Mouse (Mus musculus) brain, embryonic 14.5 days (tissue): ENCODE measurements at regions not wholly inside any gene's neighbourhood (a gene's known extent, or its start where the extent isn't known, plus 50 kb on each side); places are given as distances from the start of the nearest gene placed in this dataset.
"Not testable (repeated sequence)": the region's sequence is repeated elsewhere in the genome, so short reads cannot be mapped to it uniquely, and the experiment has no call there.

Source experiments
- DNase-seq: peaks from one replicate; pipeline ENCODE4 v3.0.0-alpha.2; 2011; ENCODE audit warnings: low read depth
- CTCF ChIP-seq: fragments of 200-500 bp; IDR thresholded peaks from 2 replicates; pipeline ENCODE4 v1.5.1; 2012; ENCODE audit warnings: inconsistent platforms, mild to moderate bottlenecking, moderate library complexity, borderline replicate concordance; ENCODE audit not compliant: insufficient read depth, insufficient read length; ENCODE audit errors: extremely low read depth
- POLR2A ChIP-seq: fragments of 200-500 bp; IDR thresholded peaks from 2 replicates; pipeline ENCODE4 v1.6.1; 2012; ENCODE audit warnings: mild to moderate bottlenecking, inconsistent platforms, borderline replicate concordance; ENCODE audit not compliant: poor library complexity, insufficient read depth, insufficient read length, severe bottlenecking; ENCODE audit errors: extremely low read depth

DNA sequence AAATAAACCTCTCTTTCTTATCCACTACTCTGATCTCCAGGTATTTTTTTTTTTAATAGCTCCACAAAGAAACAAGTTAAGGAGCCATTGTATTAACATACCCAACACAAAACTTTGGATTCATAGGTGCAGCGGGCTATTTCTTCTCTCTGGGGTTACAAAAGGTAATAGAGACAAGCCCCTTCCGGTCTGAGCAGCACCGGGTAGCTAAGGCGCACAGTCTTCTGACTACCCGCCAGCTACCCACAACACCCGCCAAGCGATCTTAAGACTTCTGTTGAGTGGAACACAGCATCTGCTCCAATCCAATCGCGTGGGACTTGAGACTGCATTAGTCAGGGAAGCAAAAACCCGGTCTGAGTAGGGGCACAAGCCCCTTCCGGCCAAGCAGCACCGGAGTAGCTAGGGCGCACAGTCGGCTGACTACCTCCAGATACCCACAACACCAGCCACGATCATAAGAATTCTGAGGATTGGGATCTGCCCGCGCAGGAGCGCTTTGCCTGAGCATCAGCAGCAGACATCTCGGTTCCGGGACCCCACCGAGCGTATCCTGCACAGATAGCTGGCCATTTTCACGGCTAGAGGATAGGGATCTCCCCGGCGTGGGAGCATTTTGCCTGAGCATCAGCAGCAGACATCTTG is 2463.9 kb downstream of the Gm37988 start:
- DNase-seq: not testable (repeated sequence)

- not testable (repeated sequence) for DNase-seq
Measured at GRCm38 (mm10) chr1:7298921-7299685, 2491.4 kb downstream of the Gm37988 start.

GRCm38 (mm10) chr1:7308952-7309617 is 2501.4 kb downstream of the Gm37988 start:
- no peak for TF ChIP-seq CTCF
- no peak for TF ChIP-seq POLR2A
- no peak for DNase-seq

GRCm38 (mm10) chr1:7312401-7312800 is 2504.7 kb downstream of the Gm37988 start:
- not testable (repeated sequence) for DNase-seq

- TF ChIP-seq CTCF (no peak), POLR2A (no peak)
- DNase-seq: peak; percentile 63
Measured at GRCm38 (mm10) chr1:7313468-7313867, 2505.8 kb downstream of the Gm37988 start.

DNA sequence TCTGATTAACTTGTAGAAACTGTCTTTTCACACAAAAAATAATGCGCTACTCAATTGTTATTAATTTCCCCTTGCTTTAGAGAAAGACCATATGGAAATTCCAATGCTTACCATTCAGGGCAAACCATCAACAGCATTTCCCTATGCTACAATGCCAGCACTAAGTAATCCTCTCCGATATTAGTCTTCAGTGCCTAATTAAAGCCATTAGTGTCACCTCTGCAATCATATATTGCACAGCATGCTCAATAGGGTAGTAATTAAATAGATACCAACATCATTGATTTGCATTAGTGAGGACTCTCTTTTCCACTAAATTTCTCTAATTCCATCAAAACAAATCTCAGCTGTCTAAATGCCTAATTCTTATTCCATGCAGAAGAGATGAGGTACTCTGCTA is 2511.2 kb downstream of the Gm37988 start:
- DNase-seq: peak; percentile 41
- no peak for TF ChIP-seq POLR2A
- TF ChIP-seq CTCF: no peak

DNA sequence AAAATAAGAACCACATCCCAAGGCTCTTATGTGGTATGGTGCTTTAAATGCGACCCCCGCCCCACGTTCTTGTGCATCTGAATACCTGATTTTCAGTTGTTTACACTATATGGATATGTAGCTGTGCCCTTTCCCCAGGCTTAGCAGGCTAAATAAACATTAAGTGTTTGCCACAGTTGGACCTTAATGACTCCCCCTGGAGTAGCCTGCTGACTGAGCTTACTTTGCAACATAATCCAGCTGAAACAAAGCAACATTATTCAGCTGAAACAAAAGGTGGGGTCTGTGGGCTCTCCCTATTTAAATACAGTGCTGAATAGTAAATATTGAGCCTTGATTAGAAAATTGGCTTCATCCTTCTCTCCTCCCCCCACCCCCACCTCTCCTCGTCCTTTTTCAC is 2511.6 kb downstream of the Gm37988 start:
- TF ChIP-seq POLR2A (no peak), CTCF (no peak)
- peak; percentile 40 for DNase-seq
